Mouse (Mus musculus): ENCODE data around the gene Zcchc13. TPM values are rescaled to one million over a fixed set of nuclear protein-coding genes. Genes with fewer than 3 reads are reported as not detected.

Zcchc13 gene
- not detected in 2 replicates for polyA plus RNA-seq (2014; fragmentation: Nextera tagmentation; extraction: Ambion mirVana)

DNA sequence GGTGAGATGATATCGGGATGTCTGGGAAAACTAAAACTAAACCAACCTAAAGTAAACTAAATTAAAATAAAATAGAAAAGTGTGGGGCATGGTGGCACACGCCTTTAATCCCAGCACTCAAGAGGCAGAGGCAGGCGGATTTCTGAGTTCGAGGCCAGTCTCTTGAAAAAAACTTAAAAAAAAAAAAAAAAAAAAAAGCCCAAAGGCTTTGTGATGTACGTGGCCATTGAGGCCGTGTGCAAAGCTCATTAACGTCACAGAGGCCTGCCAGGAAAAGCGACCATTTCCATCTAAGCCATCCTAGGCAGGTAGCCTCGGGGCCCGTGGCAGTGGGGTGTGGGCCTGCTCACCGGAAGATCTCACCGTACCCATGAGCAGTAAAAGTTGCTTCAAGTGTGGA lies at the start of gene Zcchc13:
Zcchc13 (plus strand) TSS at position 284 of the 400 bp plus-strand sequence.
- Histone ChIP-seq H3K9ac (replicated peaks; ENCODE audit: low read length) (no peak within 1 kb of the TSS), H3K9me3 (replicated peaks; ENCODE audit: control insufficient read depth, low read length) (no peaks in the 10 kb centered on the region), H3K4me3 (ENCODE audit: low read depth, low read length) (no peak within 1 kb of the TSS), H3K36me3 (replicated peaks; ENCODE audit: control insufficient read depth, insufficient read depth, low read depth, low read length) (no peaks in the 10 kb centered on the region), H3K4me1 (ENCODE audit: control insufficient read depth, insufficient read depth, low read length) (no peaks in the 10 kb centered on the region), H3K4me2 (ENCODE audit: low read depth, low read length) (no peak within 1 kb of the TSS), H3K27me3 (ENCODE audit: control insufficient read depth, insufficient read depth, low read length) (no peaks in the 10 kb centered on the region), H3K27ac (replicated peaks; ENCODE audit: low read depth, low read length) (no peak within 1 kb of the TSS)
- ATAC-seq (replicated peaks; ENCODE audit: insufficient number of reproducible peaks, low FRiP score, low TSS enrichment, low read depth) (no peak), DNase-seq (ENCODE audit: low spot score) (no peak)
- 84% methylated on average over 12 of the region's 12 CpGs for WGBS

DNA sequence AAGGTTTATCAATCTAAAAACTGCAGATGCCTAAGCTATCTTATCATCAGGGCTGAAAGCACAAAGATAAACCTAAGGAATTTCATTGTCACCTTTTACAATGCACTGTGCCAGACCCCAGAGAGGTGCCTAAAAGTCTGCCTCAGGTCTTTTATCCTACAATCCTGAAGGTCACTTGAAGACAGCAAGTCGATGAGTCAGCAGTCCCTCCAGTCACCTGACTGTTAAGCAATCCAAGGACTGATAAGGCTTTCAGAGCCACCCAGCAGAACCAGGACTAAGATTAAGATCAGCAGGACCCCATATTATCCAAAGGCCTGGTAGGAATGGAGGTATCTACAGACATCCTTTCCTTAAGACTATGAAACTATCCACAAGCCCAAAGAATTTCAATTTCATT lies 46.1 kb upstream of the Zcchc13 start:
- Histone ChIP-seq H3K4me2 (ENCODE audit: low read depth, low read length) (no peak overlapping the region), H3K4me1 (ENCODE audit: control insufficient read depth, insufficient read depth, low read length) (no peaks in the 10 kb centered on the region), H3K27me3 (ENCODE audit: control insufficient read depth, insufficient read depth, low read length) (no peaks in the 10 kb centered on the region), H3K9ac (replicated peaks; ENCODE audit: low read length) (no peak overlapping the region), H3K27ac (replicated peaks; ENCODE audit: low read depth, low read length) (no peak overlapping the region), H3K9me3 (replicated peaks; ENCODE audit: control insufficient read depth, low read length) (no peaks in the 10 kb centered on the region), H3K4me3 (ENCODE audit: low read depth, low read length) (no peak overlapping the region), H3K36me3 (replicated peaks; ENCODE audit: control insufficient read depth, insufficient read depth, low read depth, low read length) (no peaks in the 10 kb centered on the region)
- DNase-seq (ENCODE audit: low spot score), result no peak
- ATAC-seq (replicated peaks; ENCODE audit: insufficient number of reproducible peaks, low FRiP score, low TSS enrichment, low read depth), result no peak
- WGBS, result 83% methylated on average over 1 of the region's 1 CpGs

GRCm38 (mm10) chrX:103592056-103592455 lies 38.3 kb upstream of the Zcchc13 start:
- Histone ChIP-seq H3K9me3 (replicated peaks; ENCODE audit: control insufficient read depth, low read length) (no peaks in the 10 kb centered on the region), H3K9ac (replicated peaks; ENCODE audit: low read length) (no peak overlapping the region), H3K4me3 (ENCODE audit: low read depth, low read length) (no peak overlapping the region), H3K4me1 (ENCODE audit: control insufficient read depth, insufficient read depth, low read length) (no peaks in the 10 kb centered on the region), H3K27me3 (ENCODE audit: control insufficient read depth, insufficient read depth, low read length) (no peaks in the 10 kb centered on the region), H3K4me2 (ENCODE audit: low read depth, low read length) (no peak overlapping the region), H3K27ac (replicated peaks; ENCODE audit: low read depth, low read length) (no peak overlapping the region), H3K36me3 (replicated peaks; ENCODE audit: control insufficient read depth, insufficient read depth, low read depth, low read length) (no peaks in the 10 kb centered on the region)
- WGBS, result 86% methylated on average over 6 of the region's 6 CpGs
- DNase-seq (ENCODE audit: low spot score), result no peak
- no peak for ATAC-seq (replicated peaks; ENCODE audit: insufficient number of reproducible peaks, low FRiP score, low TSS enrichment, low read depth)

DNA sequence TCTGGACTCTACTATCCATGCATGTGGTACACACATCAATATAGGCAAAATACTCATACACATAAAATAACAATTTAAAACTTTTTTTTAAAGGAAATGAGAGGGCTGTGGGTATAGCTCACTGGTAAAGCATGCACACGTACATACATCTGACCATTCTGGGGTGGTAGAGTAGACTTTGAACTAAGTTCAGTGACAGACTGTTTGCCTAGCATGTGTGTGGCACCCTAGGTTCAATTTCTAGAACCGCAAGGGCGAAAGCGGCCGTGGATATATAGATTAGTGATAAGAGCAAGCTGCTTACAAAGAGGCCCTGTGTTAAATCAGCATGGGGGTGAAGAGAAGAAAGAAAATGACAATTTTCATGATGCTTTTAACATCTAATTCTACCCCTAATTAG lies 27.8 kb upstream of the Zcchc13 start:
- Histone ChIP-seq H3K27ac (replicated peaks; ENCODE audit: low read depth, low read length) (no peak overlapping the region), H3K4me2 (ENCODE audit: low read depth, low read length) (no peak overlapping the region), H3K36me3 (replicated peaks; ENCODE audit: control insufficient read depth, insufficient read depth, low read depth, low read length) (no peaks in the 10 kb centered on the region), H3K4me1 (ENCODE audit: control insufficient read depth, insufficient read depth, low read length) (no peaks in the 10 kb centered on the region), H3K9ac (replicated peaks; ENCODE audit: low read length) (no peak overlapping the region), H3K4me3 (ENCODE audit: low read depth, low read length) (no peak overlapping the region), H3K9me3 (replicated peaks; ENCODE audit: control insufficient read depth, low read length) (no peaks in the 10 kb centered on the region), H3K27me3 (ENCODE audit: control insufficient read depth, insufficient read depth, low read length) (no peaks in the 10 kb centered on the region)
- 98% methylated on average over 5 of the region's 5 CpGs for WGBS
- ATAC-seq (replicated peaks; ENCODE audit: insufficient number of reproducible peaks, low FRiP score, low TSS enrichment, low read depth) (no peak), DNase-seq (ENCODE audit: low spot score) (no peak)

- Histone ChIP-seq H3K4me3 (ENCODE audit: low read depth, low read length) (no peak overlapping the region), H3K4me1 (ENCODE audit: control insufficient read depth, insufficient read depth, low read length) (no peaks in the 10 kb centered on the region), H3K4me2 (ENCODE audit: low read depth, low read length) (no peak overlapping the region), H3K27ac (replicated peaks; ENCODE audit: low read depth, low read length) (no peak overlapping the region), H3K9ac (replicated peaks; ENCODE audit: low read length) (no peak overlapping the region), H3K27me3 (ENCODE audit: control insufficient read depth, insufficient read depth, low read length) (no peaks in the 10 kb centered on the region), H3K9me3 (replicated peaks; ENCODE audit: control insufficient read depth, low read length) (no peaks in the 10 kb centered on the region), H3K36me3 (replicated peaks; ENCODE audit: control insufficient read depth, insufficient read depth, low read depth, low read length) (no peaks in the 10 kb centered on the region)
- DNase-seq (ENCODE audit: low spot score) (no peak), ATAC-seq (replicated peaks; ENCODE audit: insufficient number of reproducible peaks, low FRiP score, low TSS enrichment, low read depth) (no peak)
- 92% methylated on average over 5 of the region's 5 CpGs for WGBS
Observed at GRCm38 (mm10) chrX:103604211-103604610, 26.2 kb upstream of the Zcchc13 start.

- 90% methylated on average over 8 of the region's 8 CpGs for WGBS
- Histone ChIP-seq H3K9me3 (replicated peaks; ENCODE audit: control insufficient read depth, low read length) (no peaks in the 10 kb centered on the region), H3K4me3 (ENCODE audit: low read depth, low read length) (no peak overlapping the region), H3K27ac (replicated peaks; ENCODE audit: low read depth, low read length) (no peak overlapping the region), H3K27me3 (ENCODE audit: control insufficient read depth, insufficient read depth, low read length) (no peaks in the 10 kb centered on the region), H3K4me2 (ENCODE audit: low read depth, low read length) (no peak overlapping the region), H3K36me3 (replicated peaks; ENCODE audit: control insufficient read depth, insufficient read depth, low read depth, low read length) (no peaks in the 10 kb centered on the region), H3K9ac (replicated peaks; ENCODE audit: low read length) (no peak overlapping the region), H3K4me1 (ENCODE audit: control insufficient read depth, insufficient read depth, low read length) (no peaks in the 10 kb centered on the region)
- no peak for ATAC-seq (replicated peaks; ENCODE audit: insufficient number of reproducible peaks, low FRiP score, low TSS enrichment, low read depth)
- no peak for DNase-seq (ENCODE audit: low spot score)
Observed at GRCm38 (mm10) chrX:103605473-103605872, 24.9 kb upstream of the Zcchc13 start.

GRCm38 (mm10) chrX:103610401-103610800 lies 20.0 kb upstream of the Zcchc13 start:
- 95% methylated on average over 5 of the region's 5 CpGs for WGBS
- no peak overlapping the region for H3K4me3 ChIP-seq (ENCODE audit: low read depth, low read length)
- no peak overlapping the region for H3K27ac ChIP-seq (replicated peaks; ENCODE audit: low read depth, low read length)
- ATAC-seq (replicated peaks; ENCODE audit: insufficient number of reproducible peaks, low FRiP score, low TSS enrichment, low read depth), result no peak
- no peak for DNase-seq (ENCODE audit: low spot score)
- no peak overlapping the region for H3K9ac ChIP-seq (replicated peaks; ENCODE audit: low read length)
- no peaks in the 10 kb centered on the region for H3K9me3 ChIP-seq (replicated peaks; ENCODE audit: control insufficient read depth, low read length)
- H3K27me3 ChIP-seq (ENCODE audit: control insufficient read depth, insufficient read depth, low read length), result no peaks in the 10 kb centered on the region
- H3K4me1 ChIP-seq (ENCODE audit: control insufficient read depth, insufficient read depth, low read length), result no peaks in the 10 kb centered on the region
- no peak overlapping the region for H3K4me2 ChIP-seq (ENCODE audit: low read depth, low read length)
- no peaks in the 10 kb centered on the region for H3K36me3 ChIP-seq (replicated peaks; ENCODE audit: control insufficient read depth, insufficient read depth, low read depth, low read length)

GRCm38 (mm10) chrX:103611462-103611861 lies 18.9 kb upstream of the Zcchc13 start:
- H3K4me1 ChIP-seq (ENCODE audit: control insufficient read depth, insufficient read depth, low read length), result no peaks in the 10 kb centered on the region
- 92% methylated on average over 2 of the region's 2 CpGs for WGBS
- no peak overlapping the region for H3K4me2 ChIP-seq (ENCODE audit: low read depth, low read length)
- no peaks in the 10 kb centered on the region for H3K27me3 ChIP-seq (ENCODE audit: control insufficient read depth, insufficient read depth, low read length)
- no peaks in the 10 kb centered on the region for H3K9me3 ChIP-seq (replicated peaks; ENCODE audit: control insufficient read depth, low read length)
- DNase-seq (ENCODE audit: low spot score) (no peak), ATAC-seq (replicated peaks; ENCODE audit: insufficient number of reproducible peaks, low FRiP score, low TSS enrichment, low read depth) (no peak)
- H3K9ac ChIP-seq (replicated peaks; ENCODE audit: low read length), result no peak overlapping the region
- H3K36me3 ChIP-seq (replicated peaks; ENCODE audit: control insufficient read depth, insufficient read depth, low read depth, low read length), result no peaks in the 10 kb centered on the region
- no peak overlapping the region for H3K27ac ChIP-seq (replicated peaks; ENCODE audit: low read depth, low read length)
- no peak overlapping the region for H3K4me3 ChIP-seq (ENCODE audit: low read depth, low read length)
